Mouse (Mus musculus): ENCODE measurements around the gene Glrx.

The Glrx gene

DNA sequence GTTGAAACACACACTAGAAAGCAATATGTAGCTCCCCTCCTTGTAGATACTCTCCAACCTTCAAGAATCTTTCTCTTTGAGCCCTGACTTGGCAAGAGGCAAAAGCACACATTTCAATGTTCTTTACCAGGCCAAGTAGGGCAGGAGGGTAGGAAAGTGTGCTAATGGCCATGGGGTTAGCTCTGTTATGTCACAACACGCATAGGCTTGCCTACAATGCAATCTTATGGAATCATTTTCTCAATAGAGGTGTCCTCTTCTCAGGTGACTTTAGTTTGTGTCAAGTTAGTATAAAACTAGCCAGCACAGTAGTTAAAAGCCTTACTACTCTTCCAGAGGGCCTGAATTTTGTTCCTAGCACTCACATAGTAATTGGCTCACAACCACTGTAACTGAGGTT, 9.0 kb upstream of the Glrx start:
- in situ Hi-C loops (cut with MboI; ENCODE audit: low pct_unique_long_range_greater_than_20kb in 1 of 2, low sequenced_read_pairs in 2 of 2, unreplicated experiment in 1 of 2), result no loop called here

DNA sequence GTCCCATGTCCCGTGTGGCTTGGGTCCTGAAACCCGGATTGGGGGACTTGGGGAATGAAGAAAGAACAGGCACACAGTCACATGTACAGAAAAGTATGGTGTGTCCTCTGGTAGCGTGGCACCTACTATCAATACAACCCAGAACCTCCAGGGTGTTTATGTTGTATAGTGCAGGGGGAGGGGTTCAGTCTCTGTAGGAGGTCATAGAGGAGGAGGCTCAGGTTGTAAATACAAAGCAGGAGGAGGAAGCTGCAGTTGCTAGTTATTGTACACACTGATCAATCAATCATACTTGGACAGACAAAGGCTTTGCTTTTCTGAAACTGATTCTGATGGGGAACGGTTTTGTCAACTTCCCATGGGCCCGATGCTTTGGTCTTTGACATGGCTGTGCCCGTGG, 8.0 kb upstream of the Glrx start:
- in situ Hi-C loops (cut with MboI; ENCODE audit: low pct_unique_long_range_greater_than_20kb in 1 of 2, low sequenced_read_pairs in 2 of 2, unreplicated experiment in 1 of 2), result no loop called here

DNA sequence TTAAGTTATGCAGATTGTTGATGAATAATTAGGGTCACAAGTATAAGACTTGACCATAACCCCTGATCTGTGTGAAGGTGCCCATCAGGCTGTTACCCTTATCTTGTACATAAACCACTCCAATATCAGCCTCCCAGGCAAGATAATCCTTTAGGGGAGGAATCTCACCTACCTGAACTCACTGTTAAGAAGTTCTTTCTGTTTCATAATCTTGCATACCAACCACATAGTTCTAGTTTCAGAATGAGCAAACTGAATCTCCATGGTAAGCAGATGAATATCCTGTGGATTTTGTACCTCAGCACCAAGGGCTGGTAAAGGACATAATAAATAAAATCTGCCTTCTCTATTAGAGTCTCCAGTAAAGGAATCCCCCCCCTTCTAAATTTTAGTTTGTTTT, 7.0 kb upstream of the Glrx start:
- in situ Hi-C loops (cut with MboI; ENCODE audit: low pct_unique_long_range_greater_than_20kb in 1 of 2, low sequenced_read_pairs in 2 of 2, unreplicated experiment in 1 of 2), result no loop called here

DNA sequence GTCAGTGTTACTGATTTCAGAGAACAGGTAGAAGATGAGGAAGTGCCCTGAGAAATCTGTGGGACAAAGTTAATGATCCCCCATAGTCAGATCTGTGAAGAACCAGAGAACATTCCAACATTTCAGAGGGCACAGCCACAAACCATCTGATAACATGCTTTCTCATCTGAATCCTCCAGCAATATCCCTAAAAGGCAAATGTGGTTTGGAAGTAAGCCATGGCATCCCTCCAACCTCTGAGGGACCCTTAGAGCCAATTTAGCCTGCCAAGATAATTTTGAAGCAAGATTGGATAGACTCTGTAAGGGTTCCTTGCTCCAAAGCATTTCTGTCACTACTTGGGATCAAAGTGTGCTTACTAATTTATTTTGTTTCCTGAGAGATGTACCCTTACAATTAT, 6.2 kb upstream of the Glrx start:
- in situ Hi-C loops (cut with MboI; ENCODE audit: low pct_unique_long_range_greater_than_20kb in 1 of 2, low sequenced_read_pairs in 2 of 2, unreplicated experiment in 1 of 2), result no loop called here

DNA sequence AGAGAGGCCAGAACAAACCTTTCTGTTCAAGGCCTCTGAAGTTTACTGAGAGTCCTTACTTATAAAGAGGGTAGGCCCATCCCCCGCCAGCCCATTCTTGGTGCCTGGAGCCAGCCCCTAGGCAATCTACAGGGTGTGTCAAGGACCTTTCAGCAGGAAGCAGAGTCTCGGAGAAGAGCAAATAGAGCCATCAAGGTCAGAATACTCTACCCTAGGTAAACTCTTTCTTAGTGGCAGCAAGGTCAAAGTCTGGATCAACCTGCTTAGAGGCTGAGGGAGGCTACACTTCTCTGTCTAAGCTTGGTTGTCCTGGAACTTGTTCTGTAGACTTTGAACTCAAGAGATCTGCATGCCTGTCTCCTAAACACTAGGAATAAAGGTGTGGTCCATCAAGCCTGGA, 4.2 kb upstream of the Glrx start:
- in situ Hi-C loops (cut with MboI; ENCODE audit: low pct_unique_long_range_greater_than_20kb in 1 of 2, low sequenced_read_pairs in 2 of 2, unreplicated experiment in 1 of 2), result no loop called here

DNA sequence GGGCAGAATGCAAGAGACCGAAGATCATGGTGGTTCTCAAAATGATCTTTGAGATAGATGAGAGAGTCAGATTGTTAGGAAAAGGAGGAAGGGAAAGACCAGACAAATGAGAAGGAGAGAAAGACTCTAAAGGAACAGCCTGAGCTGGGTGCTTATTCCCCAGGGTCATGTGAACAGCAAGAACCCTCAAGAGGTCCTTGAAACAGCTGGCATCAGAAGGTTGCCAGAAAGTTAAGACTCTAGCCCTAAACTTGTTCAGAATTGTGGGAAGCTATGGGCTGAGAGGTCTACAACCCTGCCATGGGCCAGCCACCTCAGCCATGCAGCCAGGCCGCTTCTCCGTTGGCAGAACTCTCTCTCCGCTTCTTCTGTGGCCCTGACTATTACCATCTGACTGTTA, 1.2 kb upstream of the Glrx start:
- in situ Hi-C loops (cut with MboI; ENCODE audit: low pct_unique_long_range_greater_than_20kb in 1 of 2, low sequenced_read_pairs in 2 of 2, unreplicated experiment in 1 of 2), result no loop called here

DNA sequence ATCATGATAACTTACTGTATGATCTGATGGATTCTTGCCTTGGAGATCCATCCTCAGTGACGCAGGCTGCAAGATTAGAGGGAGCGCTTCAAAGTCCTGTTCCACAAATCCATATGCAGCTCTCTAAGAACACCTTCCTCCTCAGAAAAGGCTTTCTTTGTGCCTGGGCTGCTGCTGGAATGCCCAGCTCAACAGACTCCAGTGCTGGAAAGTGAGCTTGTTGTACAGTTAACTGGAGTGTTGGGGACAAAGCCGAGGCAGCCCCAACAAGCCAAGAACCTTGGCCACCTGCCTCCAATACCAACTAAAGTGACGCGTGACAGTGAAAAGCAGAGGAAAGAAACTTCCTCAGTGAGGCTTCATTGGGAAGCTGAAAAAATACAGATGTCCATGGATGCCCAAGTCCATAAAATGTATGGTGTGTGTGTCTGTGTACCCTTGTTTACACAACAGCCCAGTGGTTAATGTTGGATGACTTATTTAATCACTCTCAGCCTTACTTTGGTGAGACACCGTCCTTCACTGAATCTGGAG, 1.2 kb downstream of the Glrx start:
- in situ Hi-C loops (cut with MboI; ENCODE audit: low pct_unique_long_range_greater_than_20kb in 1 of 2, low sequenced_read_pairs in 2 of 2, unreplicated experiment in 1 of 2), result no loop called here

DNA sequence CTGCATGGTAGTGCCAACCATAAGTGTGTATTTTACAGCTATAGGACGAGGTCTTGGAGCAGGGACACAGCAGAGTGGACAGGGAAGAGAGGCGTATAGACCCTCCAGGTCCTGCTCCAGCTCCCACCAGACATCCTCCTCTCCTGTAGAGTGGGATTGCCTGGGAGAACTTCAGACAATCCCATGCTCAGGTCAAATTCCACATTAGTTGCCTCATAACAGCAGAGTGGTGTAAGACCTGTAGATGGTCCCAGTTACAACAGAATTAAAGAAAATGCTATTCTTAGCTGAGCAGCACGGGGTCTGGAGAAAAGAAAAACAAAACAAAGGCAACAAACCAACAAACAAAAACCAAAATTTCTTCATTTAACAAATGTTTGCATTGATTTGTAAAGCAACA, 2.3 kb downstream of the Glrx start:
- in situ Hi-C loops (cut with MboI; ENCODE audit: low pct_unique_long_range_greater_than_20kb in 1 of 2, low sequenced_read_pairs in 2 of 2, unreplicated experiment in 1 of 2), result no loop called here

DNA sequence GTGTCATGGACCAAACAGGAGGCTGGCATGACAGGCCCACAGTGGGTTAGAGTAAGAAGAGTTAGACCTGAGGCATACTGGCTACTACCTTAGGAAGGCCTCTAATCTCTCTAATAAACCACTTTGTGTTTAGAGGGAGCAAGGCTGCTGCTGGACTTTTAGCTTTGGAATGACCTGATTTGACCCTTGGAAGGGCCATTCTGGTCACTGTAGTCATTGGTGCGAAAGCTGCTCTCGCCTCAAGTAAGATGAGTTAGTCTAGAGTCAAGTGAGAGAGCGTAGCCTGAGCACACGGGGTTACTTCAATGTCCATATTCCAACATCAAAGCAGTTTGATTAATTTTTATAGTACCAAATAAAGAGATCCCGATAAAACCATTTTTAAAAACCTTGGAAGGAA, 3.7 kb downstream of the Glrx start:
- in situ Hi-C loops (cut with MboI; ENCODE audit: low pct_unique_long_range_greater_than_20kb in 1 of 2, low sequenced_read_pairs in 2 of 2, unreplicated experiment in 1 of 2), result no loop called here

DNA sequence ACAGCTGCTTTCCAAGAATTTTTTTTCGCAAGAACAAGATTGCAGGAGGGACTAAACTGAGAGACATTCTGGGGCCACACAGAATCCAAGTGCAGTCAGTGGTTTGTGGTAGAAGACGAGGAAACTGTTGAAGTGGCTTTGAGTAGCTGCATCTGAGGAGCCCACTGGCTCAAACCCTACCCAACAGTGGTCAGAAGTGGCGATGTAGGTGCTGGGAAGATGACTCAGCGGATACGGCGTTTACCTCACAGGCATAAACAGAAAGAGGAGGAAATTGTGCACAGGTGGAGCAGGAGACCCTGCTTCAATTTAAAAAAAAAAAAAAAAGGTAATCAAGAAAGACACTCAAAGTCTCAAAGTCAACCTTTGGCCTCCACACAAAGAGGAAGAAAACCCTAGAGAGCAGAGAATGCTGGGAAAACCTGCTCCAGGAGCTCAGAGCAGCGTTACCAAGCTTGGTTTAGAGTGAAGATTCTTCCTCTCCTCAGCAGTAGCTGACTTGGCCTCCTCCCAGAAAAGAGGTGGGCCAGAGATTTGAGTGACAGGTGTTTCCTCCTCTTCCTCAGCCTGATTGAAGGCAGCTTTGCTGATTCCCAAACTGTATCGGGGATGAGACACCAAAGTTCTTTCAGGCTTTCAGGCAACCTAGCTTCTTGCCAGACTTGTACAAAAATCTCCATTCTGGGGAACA, 4.5 kb downstream of the Glrx start:
- in situ Hi-C loops (cut with MboI; ENCODE audit: low pct_unique_long_range_greater_than_20kb in 1 of 2, low sequenced_read_pairs in 2 of 2, unreplicated experiment in 1 of 2), result no loop called here

DNA sequence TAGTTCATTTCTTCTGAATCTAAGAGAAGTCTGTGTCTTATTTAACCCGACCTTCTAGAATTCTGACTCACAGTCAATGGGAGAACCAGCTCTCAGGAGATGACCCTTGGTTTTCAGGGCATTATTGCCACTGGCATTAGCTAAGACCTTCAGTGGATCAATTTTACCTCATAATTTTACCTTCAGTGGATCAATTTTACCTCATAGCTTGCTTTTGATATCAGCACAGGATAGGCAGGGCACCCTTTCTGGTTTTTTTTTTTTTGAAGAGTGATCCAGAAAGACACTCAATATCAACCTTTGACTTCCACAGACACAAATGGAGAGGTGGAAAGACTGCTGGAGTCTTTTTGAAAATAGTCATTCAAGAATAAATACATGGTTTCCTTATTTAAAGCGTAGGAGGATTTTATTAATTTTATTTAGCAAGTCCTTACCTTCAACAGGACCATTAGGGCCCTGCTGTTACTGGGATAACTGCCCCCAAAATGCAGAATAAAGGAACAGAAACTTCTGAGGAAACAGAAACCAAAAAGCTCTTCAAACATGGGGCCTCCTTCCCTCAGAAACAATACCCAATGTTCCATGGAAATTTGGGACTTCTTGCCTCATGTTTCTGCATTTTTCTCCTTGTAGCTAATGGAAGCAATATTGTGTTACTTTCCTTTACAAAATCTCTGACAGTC, 5.3 kb downstream of the Glrx start:
- in situ Hi-C loops (cut with MboI; ENCODE audit: low pct_unique_long_range_greater_than_20kb in 1 of 2, low sequenced_read_pairs in 2 of 2, unreplicated experiment in 1 of 2), result no loop called here

DNA sequence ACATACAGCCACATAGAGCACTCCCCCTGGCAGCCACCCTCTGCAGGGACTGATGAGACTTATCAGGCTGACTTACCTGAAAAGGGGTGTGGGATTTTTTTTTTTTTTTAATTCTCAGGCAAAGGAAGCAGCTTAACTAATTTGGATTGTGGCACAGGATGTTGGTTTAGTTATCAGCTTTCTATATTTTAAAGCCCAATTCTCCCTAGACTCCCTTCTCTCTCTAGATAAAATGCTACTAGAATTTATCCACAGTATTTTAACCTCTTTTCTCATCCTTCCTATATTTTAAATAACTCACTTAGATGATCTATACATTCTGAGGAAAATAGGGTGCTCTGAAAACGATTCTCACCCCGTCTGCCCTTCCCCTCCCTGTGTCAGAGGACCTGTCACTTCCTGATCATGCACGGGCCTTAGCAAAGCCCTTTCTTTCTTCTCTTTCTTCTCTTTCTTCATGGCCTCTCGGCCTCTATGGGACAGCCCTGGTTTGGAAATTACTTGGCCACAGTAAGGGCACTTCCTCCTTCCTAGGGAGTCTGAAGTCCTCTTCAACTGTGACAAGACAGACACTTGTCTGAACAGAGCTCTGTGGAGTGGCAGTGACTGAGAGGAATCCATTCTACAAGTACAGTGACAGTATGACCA, 6.0 kb downstream of the Glrx start:
- in situ Hi-C loops (cut with MboI; ENCODE audit: low pct_unique_long_range_greater_than_20kb in 1 of 2, low sequenced_read_pairs in 2 of 2, unreplicated experiment in 1 of 2), result no loop called here

DNA sequence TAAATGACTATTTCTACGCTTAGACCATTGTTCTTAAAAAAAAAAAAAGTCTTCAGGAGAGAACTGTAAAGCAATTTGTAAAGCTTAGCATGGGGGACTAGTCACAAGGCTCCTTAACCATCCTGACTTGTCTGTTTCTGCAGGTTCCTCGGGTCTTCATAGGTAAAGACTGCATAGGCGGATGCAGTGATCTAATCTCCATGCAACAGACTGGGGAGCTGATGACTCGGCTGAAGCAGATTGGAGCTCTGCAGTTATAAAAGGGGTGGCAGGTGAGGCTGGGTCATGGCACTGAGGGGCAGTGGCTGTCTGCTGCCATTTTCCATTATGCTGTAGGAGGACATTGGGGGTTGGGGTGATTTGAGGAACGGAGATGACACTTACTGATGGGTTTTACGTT, 7.4 kb downstream of the Glrx start:
- in situ Hi-C loops (cut with MboI; ENCODE audit: low pct_unique_long_range_greater_than_20kb in 1 of 2, low sequenced_read_pairs in 2 of 2, unreplicated experiment in 1 of 2), result no loop called here

DNA sequence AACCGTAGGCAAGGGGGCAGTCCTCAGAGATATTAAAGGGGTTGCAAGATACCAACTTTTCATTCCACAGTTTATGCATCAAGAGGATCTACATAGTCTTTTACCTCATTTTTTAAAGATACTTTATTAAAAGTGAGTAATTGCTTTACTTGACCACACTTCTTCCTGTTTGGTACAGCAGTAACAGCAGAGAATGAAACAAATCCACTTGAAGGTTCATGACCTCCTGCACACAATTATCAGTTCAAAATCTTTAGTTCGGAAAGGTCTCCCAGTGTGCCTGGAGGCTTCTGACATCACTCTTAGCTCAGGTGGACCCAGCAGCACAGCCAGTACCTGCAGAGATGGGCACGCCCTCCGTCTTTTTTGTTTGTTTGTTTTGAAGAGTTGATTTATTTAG, 12.4 kb downstream of the Glrx start:
- in situ Hi-C loops (cut with MboI; ENCODE audit: low pct_unique_long_range_greater_than_20kb in 1 of 2, low sequenced_read_pairs in 2 of 2, unreplicated experiment in 1 of 2), result no loop called here

DNA sequence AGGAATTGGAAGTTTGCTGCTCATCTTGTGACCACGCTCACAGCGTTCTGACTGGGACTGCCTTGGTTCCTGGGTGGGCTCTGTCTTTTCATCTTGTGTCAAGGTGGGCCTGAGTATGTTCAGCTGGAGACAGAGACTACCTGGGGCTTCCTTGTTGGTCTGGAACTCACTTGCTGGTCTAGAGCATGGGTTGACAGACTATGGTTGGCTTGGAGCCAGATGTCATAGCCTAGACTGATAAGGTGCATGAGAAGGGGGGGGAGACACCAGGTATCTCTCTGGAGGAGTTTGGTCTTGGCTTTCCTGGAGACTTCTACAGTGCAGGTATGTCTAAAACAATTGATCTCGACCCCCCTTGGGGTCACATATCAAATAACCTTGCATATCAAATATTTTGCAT, 13.4 kb downstream of the Glrx start:
- in situ Hi-C loops (cut with MboI; ENCODE audit: low pct_unique_long_range_greater_than_20kb in 1 of 2, low sequenced_read_pairs in 2 of 2, unreplicated experiment in 1 of 2), result no loop called here

DNA sequence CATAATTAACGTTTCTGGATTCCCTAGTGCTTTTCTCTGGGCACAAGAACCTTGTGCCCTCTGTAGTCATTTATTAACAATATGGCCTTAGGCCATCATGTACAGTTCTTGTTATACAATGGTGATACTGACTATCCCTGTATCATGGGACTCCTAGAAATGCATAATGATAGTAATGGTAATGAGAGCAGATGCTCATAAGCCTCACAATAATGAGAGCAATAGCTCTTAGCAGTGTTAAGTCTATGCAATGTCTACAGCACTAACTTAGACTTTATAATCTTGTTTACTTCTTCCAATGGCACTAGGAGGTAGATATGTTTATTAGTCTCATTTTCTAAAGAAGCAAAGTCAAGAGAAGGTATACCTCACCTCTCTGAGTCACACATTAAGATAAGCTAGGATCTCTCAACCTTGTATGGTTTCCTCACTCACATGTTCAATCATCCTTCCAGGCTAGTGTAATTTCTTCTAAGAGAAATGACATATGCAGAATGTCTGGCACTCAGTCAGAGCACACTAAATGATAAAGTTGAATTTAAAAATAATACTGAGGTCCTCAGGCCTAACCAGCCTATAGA, 19.7 kb downstream of the Glrx start:
- in situ Hi-C loops (cut with MboI; ENCODE audit: low pct_unique_long_range_greater_than_20kb in 1 of 2, low sequenced_read_pairs in 2 of 2, unreplicated experiment in 1 of 2), result no loop called here

DNA sequence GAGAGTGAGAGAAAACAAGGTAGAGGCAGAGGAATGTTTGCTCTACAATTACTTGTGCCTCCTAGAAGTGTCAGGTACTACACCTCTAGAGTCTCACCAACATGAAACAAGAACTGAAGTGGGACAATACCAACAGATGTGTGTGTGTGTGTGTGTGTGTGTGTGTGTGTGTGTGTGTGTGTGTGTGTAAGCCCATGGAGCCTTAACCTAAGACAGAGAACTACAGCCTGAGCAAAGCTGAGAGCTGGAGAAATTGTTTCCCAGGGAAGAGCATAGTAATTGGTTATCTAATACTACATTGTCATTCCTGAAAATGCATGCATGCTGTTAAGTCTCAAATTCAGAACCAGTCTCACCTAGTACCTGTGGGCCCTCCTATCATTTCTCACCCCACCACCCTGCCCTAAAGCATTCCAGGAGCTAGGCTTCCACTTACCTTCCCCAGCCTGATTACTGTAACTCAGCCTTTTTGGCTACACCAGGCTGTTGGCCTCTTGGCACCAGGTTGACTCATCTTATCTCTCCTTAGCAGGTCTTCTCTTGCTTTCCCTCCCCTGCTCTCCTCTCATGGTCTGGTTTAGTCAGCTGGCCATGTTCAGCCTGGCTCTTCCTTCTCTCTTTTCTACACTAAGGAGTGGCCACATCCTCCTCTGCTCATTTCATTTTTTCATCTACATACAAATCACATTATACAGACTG, 26.0 kb downstream of the Glrx start:
- in situ Hi-C loops (cut with MboI; ENCODE audit: low pct_unique_long_range_greater_than_20kb in 1 of 2, low sequenced_read_pairs in 2 of 2, unreplicated experiment in 1 of 2), result no loop called here

DNA sequence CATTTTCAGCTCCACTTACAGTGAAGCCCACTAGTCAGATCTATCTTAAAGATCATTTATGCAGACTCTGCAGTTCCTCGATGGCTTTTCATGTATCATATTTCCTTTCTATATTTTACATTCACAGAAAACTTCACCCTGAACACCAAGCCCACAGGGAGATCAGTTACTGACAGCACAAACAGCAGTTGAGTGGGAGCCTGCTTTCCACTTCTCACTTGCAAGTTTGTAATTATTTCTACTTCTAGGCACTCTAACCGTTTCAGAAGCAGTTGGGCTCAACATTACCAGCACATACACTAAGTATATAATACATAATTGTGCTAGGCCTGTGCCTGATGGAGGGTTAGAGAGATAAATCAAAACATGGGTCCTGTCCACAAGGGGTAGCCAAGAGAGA, 28.2 kb downstream of the Glrx start:
- in situ Hi-C loops (cut with MboI; ENCODE audit: low pct_unique_long_range_greater_than_20kb in 1 of 2, low sequenced_read_pairs in 2 of 2, unreplicated experiment in 1 of 2), result no loop called here

All from mouse embryonic stem cell (cell line).